In genomic region chr5:125176864-125177263, GRCm38 (mm10) we compare ENCODE assay signal across 8 mouse cellular contexts. TPM values are rescaled to one million over a fixed set of nuclear protein-coding genes. Genes with fewer than 3 reads are reported as not detected.
DNase-seq lines count a peak whose midpoint lies in the region; ATAC-seq and TF ChIP-seq lines count a peak whose summit lies in the region.

No protein-coding gene starts in this region.

- peaks cover 23% of the 10 kb centered on the region; the same call in 1 of the 2 replicates for H3K4me1 ChIP-seq in spleen, adult 2 months (ENCODE audit: control insufficient read depth, insufficient read depth, insufficient read length)
- H3K4me1 ChIP-seq in forebrain, embryonic 15.5 days: peaks cover 64% of the 10 kb centered on the region
- peaks cover 70% of the 10 kb centered on the region for H3K4me1 ChIP-seq in limb, embryonic 15.5 days
- H3K4me1 ChIP-seq in neural tube, embryonic 12.5 days: peaks cover 69% of the 10 kb centered on the region

- no peak for TF ChIP-seq POLR2A in spleen, adult 2 months (IDR thresholded peaks at IDR 0.05; ENCODE audit: low read depth, low read length)

- no peak for DNase-seq in spleen, adult 2 months (ENCODE audit: low read depth in 1 of 2, low spot score in 2 of 2)
- DNase-seq in spleen, postnatal 14 days (ENCODE audit: low spot score in 2 of 2): no peak
- peak; percentile 58 for DNase-seq in kidney, adult 9 months
- DNase-seq in thymus, adult 18-20 months: no peak
- no peak for DNase-seq in spleen, postnatal 10 days (ENCODE audit: low spot score in 2 of 2)

- no peaks in the 10 kb centered on the region for H3K9me3 ChIP-seq in forebrain, embryonic 15.5 days
- H3K9me3 ChIP-seq in limb, embryonic 15.5 days: no peaks in the 10 kb centered on the region
- H3K9me3 ChIP-seq in neural tube, embryonic 12.5 days: no peaks in the 10 kb centered on the region

- H3K27me3 ChIP-seq in spleen, adult 2 months (ENCODE audit: control insufficient read depth, insufficient read depth, low read length): no peaks in the 10 kb centered on the region
- H3K27me3 ChIP-seq in forebrain, embryonic 15.5 days: no peaks in the 10 kb centered on the region
- no peaks in the 10 kb centered on the region for H3K27me3 ChIP-seq in limb, embryonic 15.5 days
- no peaks in the 10 kb centered on the region for H3K27me3 ChIP-seq in neural tube, embryonic 12.5 days (replicated peaks)

- TF ChIP-seq CTCF in spleen, adult 2 months (IDR thresholded peaks at IDR 0.05; ENCODE audit: extremely low read depth, insufficient read depth, insufficient read length, insufficient replicate concordance): no peak

- peak overlapping the region; percentile 94 for H3K4me2 ChIP-seq in forebrain, embryonic 15.5 days (replicated peaks)
- peak overlapping the region; percentile 82 for H3K4me2 ChIP-seq in limb, embryonic 15.5 days
- peak overlapping the region; percentile 81 for H3K4me2 ChIP-seq in neural tube, embryonic 12.5 days (replicated peaks)

- H3K36me3 ChIP-seq in spleen, adult 2 months (ENCODE audit: control insufficient read depth, insufficient read depth, low read length): no peaks in the 10 kb centered on the region
- no peaks in the 10 kb centered on the region for H3K36me3 ChIP-seq in forebrain, embryonic 15.5 days
- H3K36me3 ChIP-seq in limb, embryonic 15.5 days: no peaks in the 10 kb centered on the region
- no peaks in the 10 kb centered on the region for H3K36me3 ChIP-seq in neural tube, embryonic 12.5 days

- 65% methylated on average over 12 of the region's 12 CpGs for WGBS in spleen, adult 2 months
- WGBS in forebrain, embryonic 15.5 days: 4% methylated on average over 12 of the region's 12 CpGs
- WGBS in limb, embryonic 15.5 days: 12% methylated on average over 12 of the region's 12 CpGs
- 4% methylated on average over 12 of the region's 12 CpGs for WGBS in neural tube, embryonic 12.5 days

- ATAC-seq in forebrain, embryonic 15.5 days (replicated peaks): peak; percentile 24; the same call in 1 of the 2 replicates
- ATAC-seq in limb, embryonic 15.5 days (ENCODE audit: insufficient number of reproducible peaks, low FRiP score, low TSS enrichment, low read depth): no peak
- no peak for ATAC-seq in neural tube, embryonic 12.5 days (ENCODE audit: low FRiP score, low read depth)

- H3K27ac ChIP-seq in spleen, adult 2 months (ENCODE audit: insufficient read depth, low read length): peak overlapping the region; percentile 89; the same call in 1 of the 2 replicates
- H3K27ac ChIP-seq in forebrain, embryonic 15.5 days (replicated peaks): peak overlapping the region; percentile 96
- peak overlapping the region; percentile 97 for H3K27ac ChIP-seq in limb, embryonic 15.5 days
- peak overlapping the region; percentile 81 for H3K27ac ChIP-seq in neural tube, embryonic 12.5 days

- H3K4me3 ChIP-seq in spleen, adult 2 months (ENCODE audit: extremely low read depth, insufficient read depth, insufficient read length): 0 out of 2 replicates have a peak overlapping the region, but pooled peaks have one; percentile 85
- peak overlapping the region; percentile 55 for H3K4me3 ChIP-seq in forebrain, embryonic 15.5 days
- peak overlapping the region; percentile 84 for H3K4me3 ChIP-seq in limb, embryonic 15.5 days
- peak overlapping the region; percentile 93 for H3K4me3 ChIP-seq in neural tube, embryonic 12.5 days

- H3K9ac ChIP-seq in forebrain, embryonic 15.5 days (replicated peaks): peak overlapping the region; percentile 83
- no peak overlapping the region for H3K9ac ChIP-seq in limb, embryonic 15.5 days
- H3K9ac ChIP-seq in neural tube, embryonic 12.5 days: peak overlapping the region; percentile 96

RNA-seq across cellular contexts. Expression of gene Ncor2, which starts 2.2 kb away (rescaled TPM):
- polyA plus RNA-seq in spleen, adult 2 months (2012; rRNA removed): 70.1 and 70.5 TPM in 2 replicates
- 30.2 and 31.6 TPM in 2 replicates for polyA plus RNA-seq in forebrain, embryonic 15.5 days (2015; fragmentation: Nextera tagmentation; extraction: Ambion mirVana)
- polyA plus RNA-seq in limb, embryonic 15.5 days (2015; fragmentation: Nextera tagmentation; extraction: Ambion mirVana): 32.7 and 34.1 TPM in 2 replicates
- 36.0 and 36.9 TPM in 2 replicates for polyA plus RNA-seq in neural tube, embryonic 12.5 days (2016; fragmentation: Nextera tagmentation; extraction: Ambion mirVana)
